Mouse (Mus musculus): ENCODE results near the gene Fam8a1.

DNA sequence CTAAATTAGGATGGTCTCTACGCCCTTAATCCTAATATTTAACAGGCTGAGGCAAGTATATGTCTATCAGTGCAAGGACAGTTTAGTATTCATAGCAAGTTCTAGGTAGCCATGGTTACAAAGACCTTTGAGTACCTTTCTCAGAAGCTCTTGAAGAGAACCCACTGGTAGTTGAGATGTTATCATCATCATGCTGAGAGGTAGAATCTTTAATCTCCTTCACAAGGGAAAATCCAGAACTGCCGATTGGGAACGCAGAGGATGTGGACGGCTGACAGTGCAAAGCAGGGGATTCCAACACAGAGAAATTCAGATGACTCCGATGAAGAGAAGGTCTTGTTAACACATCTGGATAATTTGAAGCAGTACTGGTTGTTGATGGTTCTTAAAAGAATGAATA is 44.2 kb downstream of the Fam8a1 start:
- TF ChIP-seq ZC3H11A (IDR thresholded peaks at IDR 0.05; ENCODE audit: low read depth, low read length) = no peak
- no peak for TF ChIP-seq MAX (IDR thresholded peaks at IDR 0.05; ENCODE audit: low read length)
- TF ChIP-seq POLR2A (IDR thresholded peaks at IDR 0.05; ENCODE audit: low read depth, low read length) = no peak
- TF ChIP-seq E2F4 (IDR thresholded peaks at IDR 0.05; ENCODE audit: insufficient replicate concordance, low read depth, low read length) = no peak
- TF ChIP-seq MAZ (IDR thresholded peaks at IDR 0.05; ENCODE audit: low read depth, low read length) = no peak
- TF ChIP-seq NELFE (IDR thresholded peaks at IDR 0.05; ENCODE audit: low read depth, low read length) = no peak
- TF ChIP-seq JUN (IDR thresholded peaks at IDR 0.05; ENCODE audit: insufficient read depth, low read depth, low read length) = no peak
- TF ChIP-seq TCF12 (IDR thresholded peaks at IDR 0.05; ENCODE audit: low read depth, low read length) = no peak
- no peak for TF ChIP-seq MAFK (IDR thresholded peaks at IDR 0.05; ENCODE audit: insufficient replicate concordance, low read length)
- no peak for TF ChIP-seq RAD21 (IDR thresholded peaks at IDR 0.05; ENCODE audit: low read depth, low read length)
- TF ChIP-seq EP300 (IDR thresholded peaks at IDR 0.05; ENCODE audit: low read length) = no peak
- no peak for TF ChIP-seq CHD1 (IDR thresholded peaks at IDR 0.05; ENCODE audit: low read depth, low read length)

Data from CH12.LX (cell line).